Mouse (Mus musculus) liver, postnatal 0 days (tissue): Measurements from ENCODE around the gene Plekha8.

Source experiments
- CTCF ChIP-seq: sonication (generic); IDR thresholded peaks from 2 replicates; pipeline ENCODE4 v1.5.1; 2016; ENCODE audit warnings: antibody characterized with exemption, low read depth
- EP300 ChIP-seq: IDR thresholded peaks from 2 replicates; pipeline ENCODE4 v1.6.1; 2016; ENCODE audit warnings: antibody characterized with exemption, low read depth, mild to moderate bottlenecking

- TF ChIP-seq CTCF (no peak), EP300 (no peak)
Measured at GRCm38 (mm10) chr6:54555816-54556215, 39.1 kb upstream of the Plekha8 start.
